Mouse (Mus musculus) macrophage (primary cell): Measurements from ENCODE around the gene Avpr1a. TPM values are rescaled to one million over a fixed set of nuclear protein-coding genes. Genes with fewer than 3 reads are reported as not detected.

Experiments
- polyA plus RNA-seq: library from polyadenylated mRNA; stranded (reverse); fragments of 250-400 nt; gene quantifications from 3 replicates; pipeline ENCODE4 v1.2.4, GENCODE M21; 2018; ENCODE audit warnings: inconsistent platforms

Avpr1a gene
- polyA plus RNA-seq, 1 experiment from 2014 or later, result not detected

Other genes with a start within 250 kb of the Avpr1a start
- gene Ppm1h, start 230.3 kb downstream of the Avpr1a start, polyA plus RNA-seq, result 37.0 to 53.1 TPM (median 42.7 TPM) in 3 replicates